Mouse (Mus musculus) spleen, adult 10 weeks (tissue): Measurements from ENCODE around the gene Tmem130. TPM values are rescaled to one million over a fixed set of nuclear protein-coding genes. Genes with fewer than 3 reads are reported as not detected.

Experiments used
- polyA plus RNA-seq: library from polyadenylated mRNA; stranded (reverse); fragments of 350-450 nt; fragmentation: Illumina TruSeq; extraction: RNeasy Lipid Tissue Mini Kit (QIAGEN cat#74804); gene quantifications from one replicate; pipeline ENCODE4 v1.2.3, GENCODE M21; 2015; ENCODE audit warnings: low replicate concordance; ENCODE audit not compliant: insufficient read depth

Gene Tmem130
- polyA plus RNA-seq = not detected

DNA sequence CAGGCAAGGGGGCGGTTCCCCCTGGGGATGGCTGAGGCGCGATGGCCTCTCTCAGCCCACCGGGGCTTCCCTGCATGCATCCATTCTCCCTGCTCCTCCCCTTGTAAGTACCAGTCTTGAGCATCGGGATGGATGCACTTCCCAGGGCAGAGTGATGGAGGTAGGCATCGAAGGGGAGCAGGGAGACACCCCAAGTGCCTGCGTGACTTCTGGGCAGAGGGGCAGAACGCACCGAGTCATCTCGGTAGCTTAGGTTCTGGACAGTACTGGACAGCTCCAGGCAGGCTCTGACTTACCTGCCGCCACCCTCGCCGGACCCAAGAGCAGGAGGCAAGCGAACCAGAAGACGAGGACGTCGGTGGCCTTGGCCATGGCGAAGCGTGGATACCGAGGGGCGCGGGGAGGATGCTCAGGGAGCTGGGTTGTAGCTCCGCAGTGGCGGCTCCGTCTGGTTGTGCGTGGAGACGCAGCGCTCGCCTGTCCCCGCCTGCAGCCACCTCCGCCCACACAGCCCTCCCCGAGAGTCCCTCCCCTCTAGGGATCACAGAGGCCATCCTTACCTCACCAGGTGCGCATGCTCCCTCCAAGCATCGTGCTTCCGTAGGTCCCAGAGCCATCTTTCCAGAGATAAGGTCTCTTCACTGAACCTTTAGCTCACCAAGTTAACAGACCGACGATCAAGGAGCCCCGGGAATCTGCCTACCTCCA, at the start of gene Tmem130:
Gene Tmem130 (minus strand): TSS at position 658 of the 708 bp plus-strand sequence.

GRCm38 (mm10) chr5:144767106-144767798, 5.6 kb upstream of the Tmem130 start, which contains the start of gene Trrap:
Gene Trrap, plus strand, starts transcription at chr5:144767732.

Other genes starting within 250 kb of the Tmem130 start
- 0.11 TPM for gene Nptx2, start 215.9 kb downstream of the Tmem130 start, polyA plus RNA-seq
- 44.4 TPM for gene Trrap, start 5.9 kb upstream of the Tmem130 start, polyA plus RNA-seq
- 19.4 TPM for gene Smurf1, start 204.0 kb upstream of the Tmem130 start, polyA plus RNA-seq